Mouse (Mus musculus) urinary bladder, postnatal 14 days (tissue): ENCODE measurements around the gene Gm20532.

Experiments
- DNase-seq: peaks from one replicate; pipeline ENCODE4 v3.0.0; 2021; ENCODE audit warnings: low spot score

Gm20532 gene

DNA sequence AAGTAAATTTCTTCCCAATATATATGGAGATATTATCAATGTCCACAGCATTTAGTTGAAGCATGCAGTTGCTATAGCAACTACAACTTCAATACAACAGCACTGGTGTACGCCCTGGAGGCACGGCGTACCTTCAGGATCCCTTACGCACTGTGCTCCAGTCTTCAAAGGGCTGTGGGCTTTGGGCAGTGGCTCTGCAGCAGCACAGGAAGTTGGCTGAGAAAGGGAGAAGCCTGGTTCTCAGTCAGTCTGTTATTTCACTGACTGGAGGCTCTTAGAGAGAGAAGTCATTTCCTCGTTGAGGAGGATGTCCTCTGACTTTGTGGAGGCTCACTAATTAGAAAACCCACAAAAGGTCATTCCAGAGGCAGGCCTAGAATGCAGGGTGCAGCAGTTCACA is 36.5 kb downstream of the Gm20532 start:
- no peak for DNase-seq

DNA sequence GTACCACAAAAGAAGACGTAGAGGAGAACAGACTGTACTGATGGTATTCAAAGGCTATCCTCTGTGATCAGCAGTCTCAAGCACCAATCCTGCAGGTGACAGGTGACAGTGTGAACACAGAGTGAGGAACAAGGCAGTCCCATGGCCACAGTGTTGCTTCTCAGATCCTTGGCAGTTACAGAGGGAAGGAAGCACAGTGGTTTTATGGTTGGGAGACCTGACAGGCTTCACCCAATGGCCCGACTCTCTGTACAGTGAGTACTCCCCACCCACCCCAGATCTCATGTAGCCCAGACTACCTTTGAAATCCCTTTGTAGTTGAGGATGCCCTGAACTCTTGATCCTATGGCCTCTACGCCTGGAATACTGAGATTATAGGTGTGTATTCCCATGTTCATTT is 39.0 kb downstream of the Gm20532 start:
- DNase-seq, result no peak

DNA sequence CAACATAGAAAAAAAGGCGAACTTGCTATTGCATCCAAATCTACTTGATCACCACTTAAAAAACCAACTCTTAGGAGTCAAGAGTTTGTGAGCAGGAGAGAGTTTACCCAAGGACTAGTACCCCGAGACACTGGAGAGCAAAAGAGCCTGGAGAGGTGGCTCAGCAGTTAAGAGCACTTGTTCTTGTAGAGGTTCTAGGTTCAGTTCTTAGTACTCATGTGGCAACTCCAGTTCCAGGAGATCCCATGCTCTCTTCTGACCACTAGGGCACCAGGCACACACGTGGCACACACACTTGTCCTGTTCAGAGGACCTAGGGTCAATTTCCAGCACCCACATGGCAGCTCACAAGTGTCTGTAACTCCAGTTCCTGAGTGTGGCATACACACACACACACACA is 39.6 kb downstream of the Gm20532 start:
- DNase-seq, result no peak

DNA sequence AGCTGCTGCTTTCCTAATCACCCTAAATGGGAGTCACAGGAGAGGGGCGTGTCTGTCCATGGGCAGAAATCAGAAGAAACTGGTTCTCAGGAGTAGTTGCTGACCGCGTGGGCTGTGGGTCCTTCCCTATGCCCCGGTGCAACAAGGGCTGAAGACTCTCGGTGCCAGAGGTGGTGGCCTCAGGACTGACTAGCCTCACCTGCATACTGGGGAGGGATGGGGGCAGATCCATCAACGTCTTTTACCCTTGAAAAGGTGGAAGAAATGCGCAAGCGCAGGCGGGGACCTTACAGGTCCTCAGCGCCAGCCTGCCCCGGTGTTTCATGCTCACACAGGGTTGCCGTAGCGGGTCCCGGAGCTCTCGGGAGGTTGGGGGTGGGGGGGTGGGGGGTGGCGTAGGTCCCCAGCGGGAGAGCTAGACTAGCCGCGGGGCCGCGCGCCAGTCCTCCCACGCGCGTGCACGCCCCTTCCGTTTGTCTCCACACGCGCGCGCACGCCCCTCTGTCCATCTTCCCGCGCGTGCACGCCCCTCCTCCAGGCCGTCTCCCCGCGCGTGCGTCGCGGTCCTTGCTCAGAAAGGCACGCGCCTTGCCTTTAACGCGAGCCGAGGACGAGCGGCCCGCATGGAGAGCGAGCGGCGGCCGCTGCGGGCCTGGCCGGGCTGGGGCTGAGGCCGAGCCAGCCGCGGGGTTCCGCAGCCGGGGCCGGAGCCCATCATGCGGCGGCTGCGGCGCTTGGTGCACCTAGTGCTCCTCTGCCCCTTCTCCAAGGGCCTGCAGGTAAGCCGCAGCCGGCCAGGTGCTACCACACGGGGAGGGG is 41.7 kb downstream of the Gm20532 start, which contains the start of gene Fam69b:
TSS of gene Fam69b (plus strand) at position 537 of the 819 bp plus-strand sequence.
- DNase-seq, result peak; percentile 74

DNA sequence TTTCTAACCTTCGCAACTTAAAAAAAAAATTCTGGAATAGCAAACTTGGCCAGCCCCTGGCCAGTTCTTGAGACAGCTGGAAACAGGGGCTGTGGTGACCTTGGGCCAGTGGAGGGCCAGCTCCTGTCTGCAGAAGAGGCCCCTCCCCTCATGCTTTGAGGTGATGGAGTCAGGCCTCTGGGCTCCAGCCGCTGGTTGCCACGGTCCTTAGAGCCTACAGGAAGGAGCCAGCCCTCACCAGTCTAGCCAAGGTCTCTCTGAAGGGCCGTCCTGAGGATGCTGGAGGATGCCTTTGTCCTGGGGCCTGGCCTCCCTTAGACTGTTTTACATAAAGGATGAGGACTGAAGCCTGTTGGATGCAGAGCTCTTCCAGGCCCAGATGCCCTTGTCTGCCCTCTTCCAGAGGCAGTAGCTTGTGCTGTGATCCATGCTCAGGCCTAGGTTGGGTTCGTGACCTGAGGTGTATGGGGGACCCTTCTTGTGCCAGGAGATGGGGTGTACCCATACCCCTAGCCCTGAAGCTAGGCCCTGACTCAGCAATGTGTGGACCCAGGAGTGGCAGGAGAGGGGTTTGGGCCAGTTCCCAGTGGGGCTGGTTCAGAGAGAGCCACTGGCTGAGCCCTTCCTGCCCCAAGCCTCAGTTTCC is 42.5 kb downstream of the Gm20532 start:
- no peak for DNase-seq

DNA sequence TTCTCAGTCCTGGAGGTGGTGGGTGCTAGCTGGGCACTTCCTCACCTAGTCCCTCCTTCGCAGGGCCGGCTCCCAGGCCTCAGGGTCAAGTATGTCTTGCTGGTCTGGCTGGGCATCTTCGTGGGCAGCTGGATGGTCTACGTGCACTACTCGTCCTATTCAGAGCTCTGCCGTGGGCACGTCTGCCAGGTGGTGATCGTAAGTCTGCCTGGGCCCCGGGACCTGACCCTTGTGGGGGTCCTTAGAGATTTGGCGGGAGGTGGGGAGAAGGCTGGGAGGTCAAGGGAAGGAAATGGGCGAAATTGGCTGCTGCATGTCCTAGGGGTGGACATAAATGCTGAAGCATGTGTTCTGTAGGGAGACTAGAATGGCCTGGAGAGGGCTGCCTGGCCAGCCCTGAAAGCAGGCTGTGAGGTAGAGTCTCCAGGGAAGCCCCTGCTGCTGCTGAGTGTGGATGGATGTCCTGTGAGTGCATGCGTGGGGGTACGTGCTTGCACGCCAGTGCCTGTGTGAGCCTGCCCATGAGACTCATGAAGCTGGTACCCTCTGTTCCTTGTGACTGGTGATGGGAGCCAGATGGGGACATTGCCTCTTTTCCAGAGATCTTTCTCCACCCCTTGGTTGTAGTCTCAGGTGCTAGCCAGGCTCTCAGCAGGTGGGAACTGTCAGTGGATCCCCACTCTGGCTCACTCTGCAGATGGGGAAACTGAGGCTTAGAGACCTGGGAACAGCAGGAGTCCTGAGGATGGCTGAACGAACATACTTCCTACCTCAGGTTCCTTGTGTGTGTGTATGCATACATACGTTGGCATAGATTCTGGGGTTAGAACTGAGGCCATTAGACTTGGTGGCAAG is 46.3 kb downstream of the Gm20532 start:
- no peak for DNase-seq

DNA sequence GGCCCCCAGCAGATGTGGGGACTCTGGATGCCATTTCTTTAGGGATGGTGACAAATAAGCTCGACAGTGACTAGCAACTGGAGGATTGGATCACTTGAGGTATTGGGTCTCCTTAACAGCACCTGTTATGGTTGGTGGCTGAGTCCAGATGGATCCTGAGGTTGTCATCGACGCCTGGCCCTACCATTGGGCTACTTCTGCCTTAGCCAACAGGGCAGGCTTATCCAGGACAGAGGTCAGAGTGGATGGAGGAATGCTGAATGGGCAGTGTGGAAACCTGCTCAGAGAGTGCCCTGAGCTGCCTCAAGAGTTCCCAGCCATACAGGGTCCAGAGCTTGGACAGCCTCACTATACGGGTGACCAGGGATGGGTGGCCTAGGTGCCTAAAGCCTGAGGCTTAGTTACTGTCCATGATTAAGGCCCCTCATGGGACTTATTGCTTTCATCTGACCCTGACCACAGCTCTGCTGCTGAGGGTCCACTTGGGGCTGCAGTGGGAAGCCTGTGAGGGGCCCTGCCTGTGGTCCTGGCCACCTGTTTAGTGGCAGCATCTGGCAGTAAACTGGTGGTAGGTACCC is 47.6 kb downstream of the Gm20532 start:
- no peak for DNase-seq

DNA sequence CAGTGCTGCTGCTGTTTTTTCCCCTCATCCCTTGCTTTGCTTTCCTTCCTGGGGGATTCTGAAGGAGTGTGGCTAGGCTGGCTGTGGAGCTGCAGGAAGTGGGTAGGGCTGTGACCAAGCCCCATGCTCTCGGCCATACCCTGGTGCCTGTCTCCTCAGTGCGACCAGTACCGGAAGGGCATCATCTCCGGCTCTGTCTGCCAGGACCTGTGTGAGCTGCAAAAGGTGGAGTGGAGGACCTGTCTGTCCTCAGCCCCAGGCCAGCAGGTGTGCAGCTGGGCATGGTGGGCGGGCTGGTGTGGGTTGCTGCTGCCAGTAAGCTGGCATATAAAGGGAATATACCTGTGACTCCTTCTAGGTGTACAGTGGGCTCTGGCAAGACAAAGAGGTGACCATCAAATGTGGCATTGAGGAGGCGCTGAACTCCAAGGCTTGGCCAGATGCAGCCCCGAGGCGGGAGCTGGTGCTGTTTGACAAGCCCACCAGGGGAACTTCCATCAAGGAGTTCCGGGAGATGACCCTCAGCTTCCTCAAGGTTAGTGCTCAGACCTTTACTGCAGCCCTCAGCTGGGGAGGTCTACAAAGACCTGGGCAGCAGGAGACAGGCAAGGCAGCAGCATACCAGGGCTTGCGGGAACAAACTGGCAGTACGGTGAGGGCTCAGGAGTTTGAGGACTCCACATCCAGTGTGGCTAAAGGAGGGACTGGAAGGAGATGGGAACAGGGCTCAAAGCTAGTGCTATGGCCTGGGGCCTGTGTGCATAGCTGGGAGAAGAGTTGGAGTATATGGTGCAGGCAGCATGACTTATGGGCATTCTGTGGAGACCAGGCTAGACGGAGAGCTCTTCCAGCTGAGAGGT is 48.4 kb downstream of the Gm20532 start:
- DNase-seq, result no peak

DNA sequence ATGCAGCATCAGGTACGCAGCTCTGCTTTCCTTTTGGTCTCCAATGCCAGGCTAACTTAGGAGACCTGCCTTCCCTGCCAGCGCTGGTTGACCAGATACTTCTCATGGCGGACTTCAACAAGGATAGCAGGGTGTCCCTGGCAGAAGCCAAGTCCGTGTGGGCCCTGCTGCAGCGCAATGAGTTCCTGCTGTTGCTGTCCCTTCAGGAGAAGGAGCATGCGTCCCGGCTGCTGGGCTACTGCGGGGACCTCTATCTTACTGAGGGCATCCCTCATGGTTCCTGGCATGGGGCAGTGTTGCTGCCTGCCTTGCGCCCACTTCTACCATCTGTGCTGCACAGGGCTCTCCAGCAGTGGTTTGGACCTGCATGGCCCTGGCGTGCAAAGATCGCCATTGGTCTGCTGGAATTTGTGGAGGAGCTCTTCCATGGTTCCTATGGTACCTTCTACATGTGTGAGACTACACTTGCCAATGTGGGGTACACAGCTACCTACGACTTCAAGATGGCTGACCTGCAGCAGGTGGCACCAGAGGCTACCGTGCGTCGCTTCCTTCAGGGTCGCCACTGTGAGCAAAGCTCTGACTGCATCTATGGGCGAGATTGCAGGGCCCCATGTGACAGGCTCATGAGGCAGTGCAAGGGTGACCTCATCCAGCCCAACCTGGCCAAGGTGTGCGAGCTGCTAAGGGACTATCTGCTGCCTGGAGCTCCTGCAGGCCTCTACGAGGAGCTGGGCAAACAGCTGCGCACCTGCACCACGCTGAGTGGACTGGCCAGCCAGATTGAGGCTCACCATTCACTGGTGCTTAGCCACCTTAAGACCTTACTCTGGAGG is 49.3 kb downstream of the Gm20532 start:
- DNase-seq, result no peak

DNA sequence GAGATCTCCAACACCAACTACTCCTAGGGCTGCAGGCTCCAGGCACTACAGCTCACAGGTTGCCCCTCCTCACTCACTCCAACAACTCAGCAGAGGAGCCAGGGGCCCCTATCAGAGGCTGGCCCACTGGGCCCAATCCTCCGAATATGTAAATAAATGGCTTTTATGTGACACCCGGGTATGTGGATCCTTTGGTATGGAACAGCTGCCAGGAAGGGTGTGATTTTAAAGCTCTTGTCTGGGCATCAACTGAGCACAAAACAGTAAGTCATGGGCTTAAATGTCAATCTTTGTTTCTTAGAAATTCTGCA is 49.8 kb downstream of the Gm20532 start:
- DNase-seq, result no peak

DNA sequence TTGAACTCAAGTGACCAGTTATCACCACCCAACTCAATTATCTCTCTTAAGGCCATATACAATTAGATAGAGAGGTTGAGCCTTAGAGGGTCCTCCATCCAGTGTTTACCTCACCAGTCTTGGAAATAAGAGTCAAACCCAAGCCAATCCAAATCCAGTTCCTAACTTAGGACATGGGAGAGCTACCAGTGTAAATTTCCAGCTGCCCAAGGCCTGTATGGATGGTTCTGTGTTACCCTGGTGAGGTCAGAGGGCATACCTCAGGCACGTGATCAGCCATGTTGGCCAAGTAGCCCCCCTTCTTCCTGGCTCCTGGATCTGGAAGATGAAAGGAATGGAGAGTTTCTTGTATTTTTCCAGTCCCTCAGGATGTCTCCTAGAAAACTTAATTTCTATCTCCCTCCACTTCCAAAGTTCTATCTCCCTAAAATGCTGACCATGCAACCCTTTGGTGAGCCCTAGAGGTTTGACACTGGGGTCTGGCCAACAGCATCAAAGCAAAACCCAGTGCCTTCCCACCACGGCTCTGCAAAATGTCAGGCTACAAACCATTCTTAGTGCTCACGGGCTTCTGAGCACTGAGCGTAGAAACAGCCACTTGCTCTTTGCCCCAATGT is 51.0 kb downstream of the Gm20532 start:
- DNase-seq, result no peak

DNA sequence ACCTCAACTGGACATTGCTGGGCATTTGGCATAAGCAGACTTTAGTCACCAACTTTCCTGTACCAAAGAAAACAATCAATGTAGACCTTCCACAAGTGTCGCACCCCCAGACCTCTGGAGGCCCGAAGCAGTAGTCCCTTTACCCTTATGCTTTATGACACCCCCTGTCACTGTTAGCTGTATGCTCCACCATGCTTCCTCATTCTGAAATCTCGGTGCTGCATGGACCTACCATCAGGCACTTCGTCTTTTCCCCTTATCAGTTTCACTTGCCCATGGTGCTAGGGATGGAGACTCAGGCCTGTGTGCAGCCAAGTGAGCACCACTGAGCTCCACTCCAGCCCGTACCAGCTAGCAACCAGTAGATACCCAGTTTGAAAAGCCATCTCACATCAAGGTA is 51.6 kb downstream of the Gm20532 start:
- no peak for DNase-seq

DNA sequence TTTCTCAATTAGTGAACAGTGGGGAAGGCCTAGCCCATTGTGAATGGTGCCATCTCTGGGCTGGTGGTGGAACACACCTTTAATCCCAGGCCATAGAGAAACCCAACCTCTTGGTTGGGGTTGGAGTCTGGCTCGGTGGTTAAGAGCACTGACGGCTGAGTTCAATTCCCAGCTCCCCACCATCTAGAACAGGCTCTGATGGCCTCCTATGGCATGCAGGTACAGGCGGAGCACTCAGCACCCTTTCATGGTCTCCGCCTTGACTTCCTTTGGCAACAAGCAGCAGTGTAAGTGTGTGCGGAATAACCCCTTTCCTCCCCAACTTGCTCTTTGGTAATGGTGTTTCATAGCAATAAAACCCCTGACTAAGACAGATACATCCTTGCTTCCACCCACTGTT is 52.1 kb downstream of the Gm20532 start:
- no peak for DNase-seq

DNA sequence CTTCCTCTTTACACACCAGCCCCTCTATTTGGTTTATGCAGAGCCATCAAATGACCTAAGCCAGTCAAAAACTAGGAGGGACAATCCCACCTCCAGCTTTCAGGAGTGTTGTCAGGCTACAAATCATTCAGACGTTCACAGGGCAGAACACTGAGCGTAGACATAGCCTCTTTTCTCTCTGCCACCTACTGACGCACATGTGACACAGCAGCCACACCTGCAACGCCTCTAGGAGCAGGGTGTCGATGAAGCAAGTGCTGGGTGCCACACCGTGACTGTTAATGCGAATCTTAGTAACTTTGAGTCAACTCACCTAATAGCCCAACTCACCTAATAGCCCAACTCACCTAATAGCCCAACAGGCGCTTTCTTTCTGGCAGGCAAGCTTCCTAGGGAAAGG is 52.6 kb downstream of the Gm20532 start:
- DNase-seq, result peak; percentile 46

DNA sequence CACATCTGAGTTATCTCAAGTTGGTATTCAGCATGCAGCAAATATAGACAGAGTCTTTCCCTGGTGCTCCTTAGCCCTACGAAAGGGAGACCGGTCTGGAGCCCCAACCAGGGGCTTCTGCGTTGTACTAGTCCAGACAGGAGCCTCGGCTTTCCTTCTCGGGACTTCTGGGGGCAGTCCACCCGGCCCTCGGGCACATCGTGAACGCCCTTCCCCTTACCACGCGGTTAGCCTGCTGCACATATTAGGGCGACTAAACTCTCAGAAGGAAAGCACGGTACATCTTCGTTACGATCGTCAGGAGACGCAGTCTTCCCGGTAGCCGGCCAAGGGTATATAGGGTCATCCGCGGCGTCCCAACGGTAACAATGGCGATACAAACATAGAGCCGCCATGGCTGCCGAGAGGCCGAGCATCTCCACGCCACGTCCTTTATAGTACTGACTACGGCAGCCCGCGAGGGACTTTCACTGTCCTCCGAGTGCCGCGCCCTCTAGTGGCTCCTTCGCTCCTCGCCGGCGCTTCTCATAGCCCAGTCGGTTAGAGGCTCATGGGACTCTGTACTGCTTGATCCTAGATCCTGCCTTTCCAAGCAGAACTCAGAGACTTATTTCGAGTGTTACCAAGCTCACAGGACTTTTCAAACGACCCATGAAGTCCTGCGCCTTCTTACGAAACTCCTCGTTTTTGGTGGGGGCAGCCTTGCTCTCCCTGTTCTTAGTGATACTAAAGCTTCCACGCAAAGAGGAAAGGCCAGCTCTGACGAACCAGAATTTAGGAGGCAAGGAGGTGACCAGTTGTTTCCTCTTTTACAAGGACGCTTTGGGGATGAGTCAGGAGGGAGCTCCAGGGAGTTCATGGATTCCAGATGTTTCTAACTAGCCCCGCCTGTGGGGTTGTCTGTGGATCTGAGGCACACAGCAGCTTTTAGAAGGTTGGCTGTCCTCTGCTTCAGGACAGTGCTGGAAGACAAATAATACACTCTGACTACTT is 53.7 kb downstream of the Gm20532 start:
- DNase-seq, result peak; percentile 98

DNA sequence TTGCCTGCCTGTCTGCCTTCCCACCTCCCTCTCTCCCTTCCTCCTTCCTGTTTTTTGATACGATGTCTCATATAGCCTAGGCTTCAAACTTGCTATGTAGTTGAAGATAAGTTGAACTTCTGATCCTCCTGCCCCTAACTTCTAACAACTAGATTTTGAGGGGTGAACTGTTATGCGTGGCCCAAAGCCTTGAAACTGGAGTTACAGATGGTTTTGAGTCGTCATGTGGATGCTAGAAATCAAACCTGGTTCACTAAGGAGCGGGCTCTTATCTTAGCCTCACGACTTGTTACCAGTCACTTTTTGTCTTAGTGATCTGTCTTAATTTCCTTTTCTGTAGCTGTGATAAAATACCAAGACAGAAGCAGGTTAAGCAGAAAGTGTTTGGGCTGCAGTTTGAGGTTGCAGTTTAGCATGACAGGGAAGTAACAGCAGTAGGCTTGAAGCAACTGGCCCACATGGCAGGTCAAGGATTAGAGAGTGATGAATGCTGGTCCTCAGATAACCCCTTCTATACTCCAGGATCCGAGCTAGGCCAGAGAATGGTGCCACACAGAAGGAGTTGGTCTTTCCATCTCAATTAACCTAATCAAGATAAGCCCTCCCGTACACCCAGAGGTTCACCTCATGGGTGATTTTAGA is 54.7 kb downstream of the Gm20532 start:
- no peak for DNase-seq

DNA sequence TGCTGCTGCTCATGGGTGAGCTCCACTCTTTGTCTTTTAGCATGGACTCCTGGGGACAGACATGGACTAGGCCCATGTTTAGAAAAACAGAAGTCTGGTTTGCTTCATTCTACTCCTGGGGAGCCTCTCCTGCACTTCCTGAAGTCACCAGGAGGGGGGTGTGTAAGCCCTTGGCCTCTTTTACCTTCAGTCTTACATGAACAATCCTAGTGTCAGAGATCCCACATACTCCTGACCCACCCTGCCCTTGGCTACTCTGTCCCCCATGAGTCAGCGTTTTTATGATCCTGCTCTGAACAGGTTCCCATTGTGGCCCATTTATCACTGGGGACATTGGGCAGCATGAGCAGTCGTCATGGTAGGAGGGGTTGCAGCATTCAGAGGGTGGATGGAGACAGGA is 57.5 kb downstream of the Gm20532 start:
- peak; percentile 26 for DNase-seq

DNA sequence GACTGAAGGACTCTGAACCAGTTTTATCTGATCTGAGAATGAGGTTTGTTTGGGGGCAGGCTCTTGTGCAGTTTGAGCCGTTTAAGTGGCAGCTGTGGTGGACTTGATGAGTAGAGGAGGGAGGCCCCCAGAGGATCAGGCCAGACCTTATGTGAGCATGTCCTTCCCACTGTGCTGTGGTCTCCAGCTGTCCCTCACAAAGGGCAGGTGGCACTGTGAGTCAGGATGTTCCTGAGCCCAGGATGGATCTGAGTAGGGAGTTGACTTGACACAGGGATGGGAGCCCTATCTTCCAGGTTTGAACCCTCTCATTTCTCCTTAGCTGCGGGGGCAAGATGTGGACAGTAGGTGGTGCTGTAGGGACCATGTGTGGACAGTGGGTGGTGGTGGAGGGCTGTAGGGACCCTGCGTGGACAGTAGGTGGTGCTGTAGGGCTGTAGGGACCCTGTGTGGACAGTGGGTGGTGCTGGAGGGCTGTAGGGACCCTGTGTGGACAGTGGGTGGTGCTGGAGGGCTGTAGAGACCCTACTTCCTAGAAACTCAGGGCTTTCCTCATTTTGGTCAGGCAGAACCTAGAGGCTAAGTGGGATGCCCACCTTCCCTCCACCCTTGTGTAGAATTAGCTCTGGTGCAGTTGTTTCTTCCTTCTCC is 60.3 kb downstream of the Gm20532 start:
- DNase-seq, result peak; percentile 75
